Mouse (Mus musculus): ENCODE measurements around the gene Dspp. TPM values are rescaled to one million over a fixed set of nuclear protein-coding genes. Genes with fewer than 3 reads are reported as not detected.

The Dspp gene
- polyA plus RNA-seq (2016; fragmentation: Nextera tagmentation; extraction: Ambion mirVana): not detected in 2 replicates

DNA sequence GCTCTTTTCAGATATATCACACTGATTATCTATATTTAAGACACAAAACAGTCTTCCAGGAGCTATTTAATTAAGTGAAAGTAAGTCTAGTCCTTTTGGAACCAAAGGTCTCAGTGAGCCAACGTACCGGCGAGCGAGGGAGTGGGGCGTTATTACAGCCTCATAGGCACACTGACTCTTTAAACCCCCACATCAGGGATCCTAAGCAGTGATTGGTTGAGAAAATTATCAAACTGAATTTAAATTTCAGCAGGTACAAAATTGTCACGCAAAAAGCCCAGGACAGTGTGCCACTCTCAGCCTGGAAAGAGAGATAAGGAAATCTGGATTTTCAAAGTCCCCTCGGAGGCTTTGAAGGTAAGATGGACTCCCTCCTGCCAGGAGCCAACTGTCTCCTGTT, at the start of gene Dspp:
Gene Dspp, plus strand, starts transcription at position 301 of the 400 bp plus-strand sequence.
- Histone ChIP-seq H3K9me3 (replicated peaks) (no peaks in the 10 kb centered on the region), H3K4me1 (no peaks in the 10 kb centered on the region), H3K27ac (no peak within 1 kb of the TSS), H3K9ac (no peak within 1 kb of the TSS), H3K27me3 (no peaks in the 10 kb centered on the region), H3K36me3 (no peaks in the 10 kb centered on the region), H3K4me3 (no peak within 1 kb of the TSS), H3K4me2 (replicated peaks) (no peak within 1 kb of the TSS)
- 89% methylated on average over 7 of the region's 7 CpGs for WGBS
- no peak for ATAC-seq (ENCODE audit: low FRiP score)

DNA sequence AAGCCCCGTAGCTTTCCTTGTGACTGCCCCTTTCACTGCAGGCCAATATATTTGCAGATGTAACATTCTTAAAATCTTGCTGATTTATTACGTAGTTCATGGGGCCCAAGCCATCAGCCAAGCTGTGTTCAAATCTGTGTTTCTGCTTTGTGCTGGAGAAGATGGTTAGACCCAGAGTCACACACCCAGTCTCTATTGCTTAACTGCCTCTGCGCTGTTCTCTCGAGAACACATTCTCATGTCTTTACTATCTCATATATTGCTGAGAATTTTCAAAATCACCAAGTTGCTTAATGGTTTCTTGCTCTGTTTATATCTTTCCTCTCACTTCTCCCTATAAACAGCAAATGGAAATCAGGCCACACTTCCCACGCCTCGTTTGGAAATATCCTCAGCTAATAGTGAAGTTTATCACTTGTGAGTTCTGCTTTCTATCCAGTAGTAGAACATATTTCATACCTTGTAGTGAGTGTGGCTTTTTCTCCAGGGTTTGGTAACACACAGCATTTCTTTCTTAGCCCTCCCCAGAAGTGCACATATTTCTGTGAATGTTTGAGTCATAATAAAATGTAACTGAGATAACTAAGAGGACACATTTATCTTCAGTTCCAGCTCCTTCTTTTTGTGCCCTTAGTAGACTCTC, 46.4 kb upstream of the Dspp start:
- Histone ChIP-seq H3K27me3 (no peaks in the 10 kb centered on the region), H3K4me2 (replicated peaks) (no peak overlapping the region), H3K27ac (no peak overlapping the region), H3K4me1 (no peaks in the 10 kb centered on the region), H3K4me3 (no peak overlapping the region), H3K9me3 (replicated peaks) (no peaks in the 10 kb centered on the region), H3K36me3 (no peaks in the 10 kb centered on the region), H3K9ac (no peak overlapping the region)
- ATAC-seq (ENCODE audit: low FRiP score): no peak
- WGBS: 92% methylated on average over 6 of the region's 6 CpGs

DNA sequence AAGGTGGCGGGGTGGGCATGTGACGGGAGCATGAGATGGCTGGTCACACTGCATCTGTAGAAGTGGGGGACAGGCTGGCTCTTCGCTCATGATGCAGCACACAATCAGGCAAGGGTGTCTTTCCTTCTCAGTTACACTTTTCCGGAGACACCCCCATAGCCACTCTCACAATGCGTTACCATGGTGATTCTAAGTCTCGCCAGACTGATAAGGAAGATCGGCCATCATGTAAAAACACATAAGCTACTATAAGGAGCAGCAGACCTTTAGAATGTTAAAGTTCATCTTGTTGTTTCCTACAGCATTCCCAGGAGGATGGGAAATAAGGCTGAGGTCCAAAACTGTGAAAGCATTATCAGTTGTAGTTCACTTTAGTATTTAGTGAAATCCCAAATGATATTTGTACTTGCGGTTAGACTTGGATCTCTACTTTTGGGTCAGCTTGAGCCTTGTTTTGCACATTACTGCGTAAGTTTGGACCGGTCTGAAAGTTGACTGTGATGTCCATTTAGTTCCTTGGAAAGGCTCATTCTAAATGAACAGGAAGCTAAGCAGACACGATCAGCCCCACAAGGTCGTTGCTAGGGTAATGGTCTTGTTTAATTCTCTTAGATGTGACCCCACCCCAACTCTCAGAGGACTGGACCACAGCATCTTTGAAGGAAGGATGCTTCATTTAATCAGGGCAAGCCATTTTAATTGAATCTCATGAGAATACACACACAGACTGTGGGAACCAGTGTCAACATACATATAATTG, 43.8 kb upstream of the Dspp start:
- H3K9ac ChIP-seq: no peak overlapping the region
- no peaks in the 10 kb centered on the region for H3K9me3 ChIP-seq (replicated peaks)
- no peaks in the 10 kb centered on the region for H3K27me3 ChIP-seq
- H3K4me3 ChIP-seq: no peak overlapping the region
- no peaks in the 10 kb centered on the region for H3K36me3 ChIP-seq
- WGBS: 86% methylated on average over 12 of the region's 12 CpGs
- H3K4me1 ChIP-seq: no peaks in the 10 kb centered on the region
- no peak for ATAC-seq (ENCODE audit: low FRiP score)
- no peak overlapping the region for H3K27ac ChIP-seq
- no peak overlapping the region for H3K4me2 ChIP-seq (replicated peaks)

DNA sequence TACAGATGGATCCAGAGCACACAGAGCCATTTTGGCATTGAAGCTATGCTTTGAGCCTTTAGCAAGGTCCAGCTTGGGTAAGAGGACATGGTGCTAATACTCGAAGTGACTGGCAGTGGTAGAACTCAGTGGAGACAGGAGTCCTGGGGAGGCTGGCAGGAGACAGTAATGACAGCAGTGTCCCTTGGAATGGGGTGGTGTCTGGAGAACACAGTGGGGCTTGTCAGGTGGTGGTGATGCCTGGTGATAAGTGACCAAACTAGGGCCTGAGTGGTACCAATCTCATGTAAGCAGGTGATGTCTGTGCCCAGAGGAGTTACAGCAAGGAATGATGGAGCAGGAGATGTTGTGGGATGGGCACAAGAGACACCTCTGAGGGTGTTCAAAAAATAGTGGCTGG, 43.2 kb upstream of the Dspp start:
- H3K4me1 ChIP-seq: no peaks in the 10 kb centered on the region
- H3K36me3 ChIP-seq: no peaks in the 10 kb centered on the region
- no peak overlapping the region for H3K4me2 ChIP-seq (replicated peaks)
- no peaks in the 10 kb centered on the region for H3K27me3 ChIP-seq
- no peak overlapping the region for H3K27ac ChIP-seq
- H3K9ac ChIP-seq: no peak overlapping the region
- no peak overlapping the region for H3K4me3 ChIP-seq
- whole genome bisulfite sequencing: 62% methylated on average over 1 of the region's 1 CpGs
- ATAC-seq (ENCODE audit: low FRiP score): no peak
- H3K9me3 ChIP-seq (replicated peaks): no peaks in the 10 kb centered on the region

DNA sequence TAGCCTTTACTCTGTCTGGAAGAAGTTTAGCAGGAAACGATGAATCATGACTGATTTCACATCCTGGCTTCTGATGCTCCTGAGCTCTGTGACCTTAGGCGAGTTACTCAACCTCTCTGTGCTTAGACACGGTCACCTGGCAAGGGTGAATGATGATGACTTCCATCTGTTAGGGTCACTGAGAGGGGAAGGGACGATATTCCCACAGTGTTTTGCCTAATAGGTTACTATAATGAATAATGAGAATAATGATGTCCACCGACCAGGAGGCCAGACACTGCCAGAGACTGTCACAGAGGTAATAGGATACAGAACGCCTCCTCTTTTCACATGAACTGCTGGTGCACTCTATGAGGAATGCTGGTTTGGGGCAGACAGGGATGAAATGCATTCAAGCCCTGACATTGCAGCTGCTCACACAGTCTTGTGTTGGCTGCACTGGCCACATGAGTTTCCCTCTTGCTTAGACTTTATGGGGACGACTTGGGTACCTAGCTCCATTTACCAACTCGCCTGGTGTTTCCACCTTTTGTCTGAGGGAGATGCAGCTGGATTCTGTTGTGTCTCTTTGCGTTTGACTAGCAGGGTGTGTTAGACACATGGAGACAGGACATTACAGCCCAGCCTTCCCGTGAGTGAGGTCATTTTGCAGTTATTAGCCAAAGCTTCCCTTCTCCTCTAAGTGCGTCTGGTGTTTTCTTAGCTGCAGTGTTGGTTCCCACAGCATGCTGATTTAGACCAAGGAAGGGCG, 42.1 kb upstream of the Dspp start:
- 58% methylated on average over 12 of the region's 12 CpGs for WGBS
- no peaks in the 10 kb centered on the region for H3K9me3 ChIP-seq (replicated peaks)
- H3K4me2 ChIP-seq (replicated peaks): no peak overlapping the region
- no peak overlapping the region for H3K9ac ChIP-seq
- ATAC-seq (ENCODE audit: low FRiP score): no peak
- H3K36me3 ChIP-seq: no peaks in the 10 kb centered on the region
- no peak overlapping the region for H3K4me3 ChIP-seq
- H3K27ac ChIP-seq: no peak overlapping the region
- no peaks in the 10 kb centered on the region for H3K27me3 ChIP-seq
- H3K4me1 ChIP-seq: no peaks in the 10 kb centered on the region

DNA sequence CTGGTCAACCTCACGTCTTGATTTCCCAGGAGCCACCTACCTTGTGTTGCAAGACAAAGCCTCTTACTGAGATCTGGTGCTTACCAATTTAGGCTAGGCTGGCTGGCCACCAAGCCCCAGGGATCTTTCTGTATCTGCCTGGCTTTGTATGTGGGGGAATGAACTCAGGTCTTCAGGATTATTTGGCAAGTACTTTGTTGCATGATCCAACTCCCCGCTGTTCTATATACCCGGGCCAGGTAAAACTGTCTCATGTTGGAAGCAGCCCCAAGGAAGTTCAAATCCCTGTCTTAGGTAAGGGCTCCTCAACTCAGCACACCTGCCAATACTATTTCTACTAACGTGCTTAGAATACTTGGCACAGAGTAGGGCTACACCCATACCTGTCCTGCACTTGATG, 39.6 kb upstream of the Dspp start:
- H3K9ac ChIP-seq: no peak overlapping the region
- ATAC-seq (ENCODE audit: low FRiP score): no peak
- no peak overlapping the region for H3K4me2 ChIP-seq (replicated peaks)
- WGBS: 84% methylated on average over 4 of the region's 4 CpGs
- H3K9me3 ChIP-seq (replicated peaks): no peaks in the 10 kb centered on the region
- no peak overlapping the region for H3K4me3 ChIP-seq
- H3K27me3 ChIP-seq: no peaks in the 10 kb centered on the region
- no peak overlapping the region for H3K27ac ChIP-seq
- H3K36me3 ChIP-seq: no peaks in the 10 kb centered on the region
- no peaks in the 10 kb centered on the region for H3K4me1 ChIP-seq

DNA sequence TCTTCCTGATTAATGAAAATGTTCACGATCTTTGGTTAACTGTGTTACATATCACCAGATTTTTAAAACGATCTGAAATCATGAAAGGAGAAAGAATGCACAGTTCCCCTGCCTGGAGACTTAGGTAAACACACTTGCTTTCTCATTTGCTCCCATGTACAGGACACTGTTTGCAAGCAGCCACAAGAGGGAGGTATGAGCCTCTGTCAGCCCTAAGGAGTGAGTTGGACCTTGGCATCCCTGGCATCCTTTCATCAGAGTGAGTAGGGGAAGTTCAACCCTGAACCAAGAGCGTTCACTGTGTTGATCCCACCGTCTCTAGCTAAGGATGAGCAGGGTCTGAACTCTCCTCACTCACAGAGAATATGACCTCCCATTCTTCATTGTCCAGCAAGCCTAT, 39.0 kb upstream of the Dspp start:
- Histone ChIP-seq H3K4me3 (no peak overlapping the region), H3K4me1 (no peaks in the 10 kb centered on the region), H3K4me2 (replicated peaks) (no peak overlapping the region), H3K27me3 (no peaks in the 10 kb centered on the region), H3K9ac (no peak overlapping the region), H3K36me3 (no peaks in the 10 kb centered on the region), H3K27ac (no peak overlapping the region), H3K9me3 (replicated peaks) (no peaks in the 10 kb centered on the region)
- ATAC-seq (ENCODE audit: low FRiP score): no peak
- WGBS: 68% methylated on average over 4 of the region's 4 CpGs

DNA sequence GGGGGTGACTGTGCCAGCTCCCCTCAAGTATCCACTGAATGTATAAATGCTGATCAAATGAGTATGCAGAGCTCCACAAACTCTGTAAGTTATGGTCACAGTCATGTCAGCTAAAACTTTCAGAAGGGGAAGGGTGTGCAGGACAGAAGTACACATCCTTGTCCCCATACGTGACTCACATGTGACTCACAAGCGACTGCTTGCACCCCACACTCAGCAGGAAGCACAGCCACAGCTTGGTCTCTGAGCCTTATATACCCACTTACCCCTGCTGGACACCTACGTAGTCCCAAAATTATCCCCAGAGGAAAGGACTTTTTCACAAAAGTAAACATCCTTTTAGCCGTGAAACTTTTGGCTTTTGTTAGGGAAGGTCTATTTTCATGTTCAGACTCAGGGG, 36.8 kb upstream of the Dspp start:
- no peak for ATAC-seq (ENCODE audit: low FRiP score)
- H3K27me3 ChIP-seq: no peaks in the 10 kb centered on the region
- H3K9ac ChIP-seq: no peak overlapping the region
- 77% methylated on average over 4 of the region's 4 CpGs for WGBS
- H3K36me3 ChIP-seq: no peaks in the 10 kb centered on the region
- no peak overlapping the region for H3K4me2 ChIP-seq (replicated peaks)
- no peaks in the 10 kb centered on the region for H3K9me3 ChIP-seq (replicated peaks)
- H3K27ac ChIP-seq: no peak overlapping the region
- no peaks in the 10 kb centered on the region for H3K4me1 ChIP-seq
- no peak overlapping the region for H3K4me3 ChIP-seq

DNA sequence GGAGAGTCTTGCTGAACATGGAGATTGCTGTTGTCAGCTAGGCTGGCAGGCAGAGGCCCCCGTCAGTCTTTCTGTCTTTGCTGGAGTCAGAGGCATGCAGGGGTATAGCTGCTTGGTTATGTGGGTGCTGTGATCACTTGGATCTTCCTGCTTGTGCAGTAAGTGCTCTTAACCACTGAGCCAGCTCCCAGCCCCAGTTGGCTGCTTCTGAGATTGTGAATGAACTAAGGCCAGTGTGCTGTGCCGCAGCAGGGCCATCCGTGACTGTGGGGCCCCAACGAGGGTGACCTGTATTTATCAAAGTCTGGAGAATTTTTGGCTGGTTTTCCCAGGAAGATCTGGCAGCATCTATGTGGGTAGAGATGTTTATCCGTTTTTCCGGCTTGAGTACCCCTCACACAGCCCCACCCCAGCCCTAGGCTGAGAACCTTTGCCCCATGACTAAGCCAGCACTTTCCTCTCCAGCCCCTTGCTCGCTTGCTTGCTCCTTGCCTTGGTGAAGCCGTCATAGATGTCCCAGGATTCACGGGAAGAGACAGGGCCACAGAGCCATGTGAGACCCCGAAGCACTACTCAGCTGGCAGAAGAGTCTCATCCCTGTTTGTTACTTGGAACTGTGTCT, 32.5 kb upstream of the Dspp start:
- H3K4me3 ChIP-seq: no peak overlapping the region
- H3K27me3 ChIP-seq: no peaks in the 10 kb centered on the region
- no peak for ATAC-seq (ENCODE audit: low FRiP score)
- 79% methylated on average over 10 of the region's 10 CpGs for WGBS
- H3K9me3 ChIP-seq (replicated peaks): no peaks in the 10 kb centered on the region
- H3K4me2 ChIP-seq (replicated peaks): no peak overlapping the region
- H3K4me1 ChIP-seq: no peaks in the 10 kb centered on the region
- no peaks in the 10 kb centered on the region for H3K36me3 ChIP-seq
- H3K9ac ChIP-seq: no peak overlapping the region
- no peak overlapping the region for H3K27ac ChIP-seq

DNA sequence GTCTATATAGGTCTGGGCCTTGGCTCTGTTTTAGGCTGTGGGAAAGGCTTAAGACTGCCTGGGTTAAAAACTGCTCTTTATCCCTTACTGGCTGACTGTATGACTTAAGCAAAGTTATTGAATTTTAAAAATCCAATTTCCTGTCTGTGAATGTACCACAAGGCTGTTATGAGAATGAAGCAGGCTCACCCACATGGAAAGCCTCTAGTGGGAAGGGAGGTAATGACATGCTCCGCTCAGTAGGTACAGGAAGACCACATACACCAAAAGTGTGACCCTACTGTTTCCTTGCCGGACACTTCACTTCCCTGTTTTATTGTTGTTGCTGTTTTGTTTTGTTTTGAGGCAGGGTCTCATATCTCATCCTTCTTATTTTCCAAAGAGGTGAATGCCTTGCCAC, 29.4 kb upstream of the Dspp start:
- Histone ChIP-seq H3K9ac (no peak overlapping the region), H3K27ac (no peak overlapping the region), H3K4me3 (no peak overlapping the region), H3K27me3 (no peaks in the 10 kb centered on the region), H3K4me2 (replicated peaks) (no peak overlapping the region), H3K36me3 (no peaks in the 10 kb centered on the region), H3K4me1 (no peaks in the 10 kb centered on the region), H3K9me3 (replicated peaks) (no peaks in the 10 kb centered on the region)
- no peak for ATAC-seq (ENCODE audit: low FRiP score)
- WGBS: 84% methylated on average over 2 of the region's 2 CpGs

DNA sequence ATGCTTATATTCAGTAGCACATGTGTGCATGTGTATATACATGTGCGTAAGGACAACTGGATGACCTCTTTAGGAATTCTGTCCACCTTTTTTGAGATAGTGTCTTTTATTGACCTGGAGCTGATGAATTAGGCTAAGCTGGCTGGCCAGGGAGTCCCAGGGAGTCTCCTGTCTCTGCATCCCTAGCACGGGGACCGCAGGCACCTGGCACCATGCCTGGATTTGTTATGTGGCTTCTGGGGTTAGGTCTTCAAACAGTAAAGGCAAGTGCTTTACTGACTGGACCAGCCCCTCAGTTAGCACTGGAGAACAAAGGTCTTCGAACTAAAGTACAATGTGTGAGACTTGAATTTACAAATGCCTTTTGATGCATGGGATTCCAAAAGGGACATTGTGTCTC, 26.5 kb upstream of the Dspp start:
- Histone ChIP-seq H3K9me3 (replicated peaks) (no peaks in the 10 kb centered on the region), H3K4me1 (no peaks in the 10 kb centered on the region), H3K27me3 (no peaks in the 10 kb centered on the region), H3K4me3 (no peak overlapping the region), H3K9ac (no peak overlapping the region), H3K4me2 (replicated peaks) (no peak overlapping the region), H3K27ac (no peak overlapping the region), H3K36me3 (no peaks in the 10 kb centered on the region)
- no peak for ATAC-seq (ENCODE audit: low FRiP score)
- 82% methylated on average over 4 of the region's 4 CpGs for WGBS

DNA sequence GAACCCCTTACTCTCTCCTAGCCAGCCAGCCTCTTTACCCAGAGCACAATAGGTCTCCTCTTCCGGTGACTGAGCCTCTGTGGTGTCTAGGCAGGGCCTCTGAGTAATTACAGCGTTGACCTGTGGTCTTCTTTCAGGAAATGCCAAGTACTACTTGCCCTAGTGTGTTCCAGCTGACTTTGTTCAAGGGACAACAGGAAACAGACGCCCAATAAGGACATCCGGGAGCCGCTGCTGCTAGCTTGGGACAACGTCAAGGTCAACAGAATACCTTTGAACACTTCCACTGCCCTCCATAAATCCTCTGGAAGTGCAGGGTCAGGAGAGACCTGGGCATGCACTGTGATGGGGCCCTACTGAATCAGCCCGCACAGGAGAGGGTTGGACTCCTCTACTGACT, 21.2 kb upstream of the Dspp start:
- Histone ChIP-seq H3K36me3 (no peaks in the 10 kb centered on the region), H3K4me3 (no peak overlapping the region), H3K27me3 (no peaks in the 10 kb centered on the region), H3K9ac (no peak overlapping the region), H3K27ac (no peak overlapping the region), H3K9me3 (replicated peaks) (no peaks in the 10 kb centered on the region), H3K4me1 (no peaks in the 10 kb centered on the region), H3K4me2 (replicated peaks) (no peak overlapping the region)
- whole genome bisulfite sequencing: 76% methylated on average over 7 of the region's 7 CpGs
- no peak for ATAC-seq (ENCODE audit: low FRiP score)

All from hindbrain, embryonic 12.5 days (tissue).